Mouse (Mus musculus): ENCODE measurements at regions not wholly inside any gene's neighbourhood (a gene's known extent, or its start where the extent isn't known, plus 50 kb on each side); places are given as distances from the start of the nearest gene placed in this dataset.

- no peak for DNase-seq (ENCODE audit: low spot score in 2 of 2)
Observed at GRCm38 (mm10) chr1:90504583-90505080, 98.1 kb upstream of the Cops8 start.

GRCm38 (mm10) chr1:90505599-90505998 lies 97.2 kb upstream of the Cops8 start:
- peak; percentile 36 to 42 for DNase-seq (ENCODE audit: low spot score in 2 of 2)

- DNase-seq (ENCODE audit: low spot score in 2 of 2), result no peak
Observed at GRCm38 (mm10) chr1:90506582-90506981, 96.2 kb upstream of the Cops8 start.

- DNase-seq (ENCODE audit: low spot score in 2 of 2), result no peak
Observed at GRCm38 (mm10) chr1:90509371-90509770, 93.4 kb upstream of the Cops8 start.

- no peak for DNase-seq (ENCODE audit: low spot score in 2 of 2)
Observed at GRCm38 (mm10) chr1:90513442-90514070, 89.2 kb upstream of the Cops8 start.

GRCm38 (mm10) chr1:90514176-90514575 lies 88.6 kb upstream of the Cops8 start:
- DNase-seq (ENCODE audit: low spot score in 2 of 2), result no peak

- no peak for DNase-seq (ENCODE audit: low spot score in 2 of 2)
Observed at GRCm38 (mm10) chr1:90518584-90519265, 84.1 kb upstream of the Cops8 start.

GRCm38 (mm10) chr1:90519284-90520275 lies 83.2 kb upstream of the Cops8 start:
- DNase-seq (ENCODE audit: low spot score in 2 of 2), result no peak

GRCm38 (mm10) chr1:90522294-90522693 lies 80.5 kb upstream of the Cops8 start:
- DNase-seq (ENCODE audit: low spot score in 2 of 2), result no peak

- no peak for DNase-seq (ENCODE audit: low spot score in 2 of 2)
Observed at GRCm38 (mm10) chr1:90524641-90525220, 78.0 kb upstream of the Cops8 start.

- no peak for DNase-seq (ENCODE audit: low spot score in 2 of 2)
Observed at GRCm38 (mm10) chr1:90526311-90526710, 76.5 kb upstream of the Cops8 start.

- DNase-seq (ENCODE audit: low spot score in 2 of 2), result no peak
Observed at GRCm38 (mm10) chr1:90527947-90528717, 74.6 kb upstream of the Cops8 start.

- no peak for DNase-seq (ENCODE audit: low spot score in 2 of 2)
Observed at GRCm38 (mm10) chr1:90533481-90533880, 69.3 kb upstream of the Cops8 start.

- DNase-seq (ENCODE audit: low spot score in 2 of 2), result no peak
Observed at GRCm38 (mm10) chr1:90536105-90536504, 66.7 kb upstream of the Cops8 start.

- DNase-seq (ENCODE audit: low spot score in 2 of 2), result no peak
Observed at GRCm38 (mm10) chr1:90543801-90544795, 58.7 kb upstream of the Cops8 start.

GRCm38 (mm10) chr1:90544821-90545536 lies 57.8 kb upstream of the Cops8 start:
- DNase-seq (ENCODE audit: low spot score in 2 of 2), result no peak

- DNase-seq (ENCODE audit: low spot score in 2 of 2), result no peak
Observed at GRCm38 (mm10) chr1:90552644-90553043, 50.1 kb upstream of the Cops8 start.
